Mouse (Mus musculus): Measurements from ENCODE around the gene Oxsr1. TPM values are rescaled to one million over a fixed set of nuclear protein-coding genes. Genes with fewer than 3 reads are reported as not detected.
A peak's percentile ranks its signal among the peaks of the same experiment; 100 is the strongest.

The Oxsr1 gene
- polyA plus RNA-seq, 1 experiment from 2014 or later, result 13.6 TPM

GRCm38 (mm10) chr9:119192202-119192990, 129.8 kb downstream of the Oxsr1 start:
- peak; percentile 44; the same call in 1 of the 2 replicates for ATAC-seq (ENCODE audit: low read depth)
- no peak overlapping the region for H3K4me3 ChIP-seq (ENCODE audit: low read depth, low read length)

More at GRCm38 (mm10) chr9:119192202-119192990, 129.8 kb downstream of the Oxsr1 start:
- Histone ChIP-seq H3K9ac (ENCODE audit: low read depth, low read length) (no peak overlapping the region), H3K36me3 (ENCODE audit: control insufficient read depth, insufficient read depth, low read length) (no peaks in the 10 kb centered on the region), H3K9me3 (ENCODE audit: control insufficient read depth, low read length) (no peaks in the 10 kb centered on the region), H3K4me1 (ENCODE audit: control insufficient read depth, insufficient read depth, low read length) (no peaks in the 10 kb centered on the region), H3K4me2 (ENCODE audit: low read depth, low read length) (no peak overlapping the region), H3K27ac (replicated peaks; ENCODE audit: low read depth, low read length) (no peak overlapping the region), H3K27me3 (replicated peaks; ENCODE audit: control insufficient read depth, insufficient read depth, low read length) (no peaks in the 10 kb centered on the region)
- peak; percentile 36 for DNase-seq (ENCODE audit: low spot score)
- 31% methylated on average over 11 of the region's 11 CpGs for WGBS

Other genes with a start within 250 kb of the Oxsr1 start
- gene Plcd1, start 228.9 kb downstream of the Oxsr1 start, polyA plus RNA-seq (2014; fragmentation: Nextera tagmentation; extraction: Ambion mirVana), result 43.5 and 45.2 TPM in 2 replicates
- gene Dlec1, start 219.9 kb downstream of the Oxsr1 start, polyA plus RNA-seq (2014; fragmentation: Nextera tagmentation; extraction: Ambion mirVana), result 1.3 and 1.8 TPM in 2 replicates
- gene Acaa1b, start 165.3 kb downstream of the Oxsr1 start, polyA plus RNA-seq (2014; fragmentation: Nextera tagmentation; extraction: Ambion mirVana), result 1.9 and 2.6 TPM in 2 replicates
- gene Gm47289, start 163.3 kb downstream of the Oxsr1 start, polyA plus RNA-seq (2014; fragmentation: Nextera tagmentation; extraction: Ambion mirVana), result not detected in 2 replicates
- gene Slc22a13, start 113.3 kb downstream of the Oxsr1 start, polyA plus RNA-seq (2014; fragmentation: Nextera tagmentation; extraction: Ambion mirVana), result not detected in 2 replicates
- 83.8 and 86.9 TPM in 2 replicates for gene Acaa1a, start 17.2 kb upstream of the Oxsr1 start, polyA plus RNA-seq (2014; fragmentation: Nextera tagmentation; extraction: Ambion mirVana)
- gene Myd88, start 19.0 kb upstream of the Oxsr1 start, polyA plus RNA-seq (2014; fragmentation: Nextera tagmentation; extraction: Ambion mirVana), result 22.2 and 26.4 TPM in 2 replicates
- 4.8 and 5.0 TPM in 2 replicates for gene Xylb, start 35.0 kb upstream of the Oxsr1 start, polyA plus RNA-seq (2014; fragmentation: Nextera tagmentation; extraction: Ambion mirVana)
- gene Slc22a14, start 43.1 kb upstream of the Oxsr1 start, polyA plus RNA-seq (2014; fragmentation: Nextera tagmentation; extraction: Ambion mirVana), result 0.26 TPM in 1 of 2 replicates, not detected in the other
- gene Acvr2b, start 79.7 kb upstream of the Oxsr1 start, polyA plus RNA-seq (2014; fragmentation: Nextera tagmentation; extraction: Ambion mirVana), result 18.1 and 19.4 TPM in 2 replicates
- gene Exog, start 122.5 kb upstream of the Oxsr1 start, polyA plus RNA-seq (2014; fragmentation: Nextera tagmentation; extraction: Ambion mirVana), result 22.5 and 26.4 TPM in 2 replicates

All from embryonic facial prominence, embryonic 14.5 days (tissue).